Mouse (Mus musculus) cerebellum, adult 8-10 months (tissue): ENCODE measurements around the gene Gm20388.
"Not testable (repeated sequence)": the region's sequence is repeated elsewhere in the genome, so short reads cannot be mapped to it uniquely, and the experiment has no call there.

Experiments
- DNase-seq: peaks from one replicate; pipeline ENCODE4 v3.0.0; 2022

Gm20388 gene

DNA sequence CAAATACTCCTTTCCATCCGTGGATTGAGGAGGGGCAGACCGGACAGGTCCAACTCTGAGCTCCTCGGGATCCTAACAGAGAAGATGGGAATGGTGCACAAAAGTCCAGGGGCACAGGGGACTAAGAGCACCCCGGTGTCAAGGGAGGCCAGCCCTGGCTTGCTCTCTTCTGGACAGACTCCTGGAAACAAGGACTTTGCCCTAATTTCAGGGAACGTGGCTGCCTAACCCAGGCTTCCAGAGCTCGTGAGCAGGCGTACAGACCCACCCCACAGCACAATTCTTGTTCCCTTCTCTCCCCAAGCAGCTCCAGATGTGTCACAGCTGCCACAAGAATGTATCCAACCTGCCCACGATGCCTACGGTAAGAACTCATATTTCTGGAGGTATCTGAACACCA is 2715.2 kb downstream of the Gm20388 start:
- DNase-seq: no peak

GRCm38 (mm10) chr8:122626896-122627295 is 2716.3 kb downstream of the Gm20388 start:
- no peak for DNase-seq

GRCm38 (mm10) chr8:122629388-122629787 is 2718.7 kb downstream of the Gm20388 start:
- DNase-seq: no peak

DNA sequence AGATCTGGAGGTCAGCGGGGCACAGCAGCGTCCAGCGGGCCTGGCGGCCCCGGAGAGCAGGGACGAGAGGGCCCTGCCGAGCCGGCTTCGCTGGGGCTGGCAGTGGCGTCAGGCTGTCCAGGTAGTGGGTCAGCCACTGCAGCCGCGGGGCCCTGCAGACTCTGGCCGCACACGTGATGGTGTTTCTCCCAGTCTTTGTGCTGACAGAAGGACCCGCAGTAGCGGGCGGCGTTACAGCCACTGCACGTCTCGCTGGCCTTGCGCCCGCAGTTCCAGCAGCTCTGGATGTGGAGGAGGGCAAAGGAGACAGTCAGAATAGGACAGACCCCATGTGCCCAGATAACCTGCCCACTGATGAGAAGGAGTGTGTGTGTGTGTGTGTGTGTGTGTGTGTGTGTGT is 2720.1 kb downstream of the Gm20388 start:
- DNase-seq: no peak

GRCm38 (mm10) chr8:122632134-122632533 is 2721.5 kb downstream of the Gm20388 start:
- not testable (repeated sequence) for DNase-seq

GRCm38 (mm10) chr8:122633205-122633604 is 2722.6 kb downstream of the Gm20388 start:
- DNase-seq: peak; percentile 39

- DNase-seq: no peak
Measured at GRCm38 (mm10) chr8:122635878-122636802, 2725.5 kb downstream of the Gm20388 start.

GRCm38 (mm10) chr8:122636803-122637175 is 2726.1 kb downstream of the Gm20388 start:
- DNase-seq: no peak

DNA sequence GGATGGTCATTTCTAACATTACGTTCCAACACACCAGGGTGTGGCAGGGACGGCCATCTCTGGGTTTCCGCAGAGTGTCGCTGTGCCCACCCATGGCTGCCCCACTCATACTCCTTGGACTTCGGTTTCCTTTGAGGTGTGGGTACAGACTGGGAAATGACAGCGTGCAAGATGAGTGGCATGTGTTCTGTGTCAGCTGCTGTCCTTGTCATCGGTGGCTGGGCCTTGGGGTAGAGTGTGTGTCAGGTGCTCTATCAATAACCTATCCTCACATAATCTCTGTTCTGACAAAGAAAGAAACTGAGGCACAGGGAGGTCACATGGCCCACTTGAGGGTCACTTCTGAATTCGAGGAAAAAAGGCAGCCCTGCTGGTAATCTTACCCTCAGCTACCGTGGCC is 2726.6 kb downstream of the Gm20388 start:
- no peak for DNase-seq

DNA sequence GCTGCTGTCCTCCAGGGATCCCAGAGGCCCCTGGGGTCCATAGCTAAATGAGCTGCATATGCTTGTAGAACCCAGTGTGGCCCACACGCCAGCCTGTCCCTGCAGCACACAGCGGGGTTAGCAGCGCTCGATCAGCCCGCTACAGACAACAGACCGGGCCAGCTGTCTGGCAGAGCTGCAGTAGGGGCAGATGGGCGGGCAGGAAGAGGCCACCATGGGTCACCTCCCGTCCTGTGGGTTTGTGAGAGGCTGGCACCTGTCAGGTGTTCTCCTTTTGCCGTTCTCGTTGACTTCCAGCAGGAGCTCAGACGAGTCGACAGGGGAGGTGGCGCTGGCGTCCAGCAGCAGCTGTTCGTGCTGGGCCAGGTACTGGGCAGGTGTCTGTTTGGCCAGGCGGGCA is 2728.0 kb downstream of the Gm20388 start:
- peak; percentile 57 for DNase-seq

GRCm38 (mm10) chr8:122639521-122640248 is 2729.0 kb downstream of the Gm20388 start:
- DNase-seq: peak; percentile 67

GRCm38 (mm10) chr8:122640825-122641224 is 2730.2 kb downstream of the Gm20388 start:
- no peak for DNase-seq

DNA sequence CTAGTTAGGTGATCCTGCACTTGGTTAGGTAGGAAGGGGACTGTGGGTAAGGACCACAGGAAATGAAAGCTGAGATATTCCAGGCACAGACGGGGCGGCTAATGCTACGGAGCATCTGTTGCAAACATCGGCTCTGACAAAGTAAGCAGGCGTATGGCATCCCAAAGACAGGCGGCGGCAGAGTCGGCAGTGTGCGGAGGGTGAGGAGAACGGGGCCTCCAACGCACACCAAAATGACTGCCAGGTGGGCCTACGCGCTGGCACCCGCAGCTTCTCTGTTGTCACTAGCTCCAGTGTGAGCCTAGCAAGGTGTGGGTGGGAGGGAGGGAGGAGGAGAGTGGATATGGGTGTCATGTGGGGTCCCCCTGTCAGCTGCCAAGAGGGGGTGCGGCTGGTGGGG is 2730.8 kb downstream of the Gm20388 start:
- DNase-seq: no peak

- peak; percentile 53 for DNase-seq
Measured at GRCm38 (mm10) chr8:122642071-122642470, 2731.4 kb downstream of the Gm20388 start.

DNA sequence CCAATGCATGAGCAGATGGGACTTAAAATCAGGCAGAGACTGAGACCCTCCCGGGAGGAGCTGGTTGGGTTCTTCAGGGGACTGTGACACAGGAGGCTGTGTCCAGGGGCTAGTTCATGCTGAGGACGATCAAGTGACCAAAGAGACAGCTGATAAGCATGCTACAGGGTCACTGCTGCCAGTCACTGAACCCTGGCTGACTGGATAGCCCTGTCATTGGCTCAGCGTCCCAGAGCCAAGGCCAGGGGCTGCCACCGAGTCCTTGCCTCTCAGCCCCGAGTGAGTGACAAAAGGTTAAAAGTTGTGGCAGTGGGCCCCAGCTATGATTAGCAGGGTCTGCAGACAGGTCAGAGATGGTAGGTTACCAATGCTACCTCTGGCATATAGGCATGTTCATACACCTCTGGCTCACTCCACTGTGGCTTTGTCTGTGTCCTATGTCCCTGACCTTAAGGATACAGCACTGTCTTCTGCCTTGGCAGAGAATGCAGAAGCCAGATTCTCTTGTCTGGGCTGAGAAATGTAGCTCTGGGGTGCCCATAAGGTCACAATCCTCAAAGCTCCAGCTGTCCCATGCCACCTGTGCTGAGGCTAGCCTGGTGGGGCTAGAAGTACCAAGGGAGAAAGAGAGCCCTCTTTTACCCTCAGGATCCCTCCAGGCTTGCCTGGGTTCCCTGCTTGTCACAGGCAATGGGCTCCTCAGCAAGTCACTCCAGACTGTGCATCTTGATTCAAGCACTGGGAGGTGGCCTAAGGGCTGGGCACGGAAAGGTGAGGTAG is 2733.7 kb downstream of the Gm20388 start:
- no peak for DNase-seq

DNA sequence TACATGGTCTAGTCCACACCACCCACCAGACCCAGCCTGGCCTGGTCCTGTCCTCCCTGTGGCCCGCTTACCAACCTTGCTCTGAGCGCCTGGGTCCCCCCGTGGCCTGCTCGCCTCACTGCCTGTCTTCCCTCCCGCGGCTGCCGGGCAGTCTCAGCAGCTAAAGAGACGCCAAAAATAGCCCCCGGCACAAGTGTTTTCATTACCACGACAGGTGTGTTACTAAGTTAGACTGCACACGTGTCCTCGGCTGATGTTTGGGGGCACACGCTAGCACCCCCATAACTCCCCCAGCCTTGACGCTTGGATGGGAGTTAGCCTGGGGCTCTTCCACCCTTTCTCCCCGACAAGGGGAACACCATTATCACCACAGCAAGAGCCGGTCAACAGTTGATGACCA is 2735.7 kb downstream of the Gm20388 start:
- DNase-seq: no peak

DNA sequence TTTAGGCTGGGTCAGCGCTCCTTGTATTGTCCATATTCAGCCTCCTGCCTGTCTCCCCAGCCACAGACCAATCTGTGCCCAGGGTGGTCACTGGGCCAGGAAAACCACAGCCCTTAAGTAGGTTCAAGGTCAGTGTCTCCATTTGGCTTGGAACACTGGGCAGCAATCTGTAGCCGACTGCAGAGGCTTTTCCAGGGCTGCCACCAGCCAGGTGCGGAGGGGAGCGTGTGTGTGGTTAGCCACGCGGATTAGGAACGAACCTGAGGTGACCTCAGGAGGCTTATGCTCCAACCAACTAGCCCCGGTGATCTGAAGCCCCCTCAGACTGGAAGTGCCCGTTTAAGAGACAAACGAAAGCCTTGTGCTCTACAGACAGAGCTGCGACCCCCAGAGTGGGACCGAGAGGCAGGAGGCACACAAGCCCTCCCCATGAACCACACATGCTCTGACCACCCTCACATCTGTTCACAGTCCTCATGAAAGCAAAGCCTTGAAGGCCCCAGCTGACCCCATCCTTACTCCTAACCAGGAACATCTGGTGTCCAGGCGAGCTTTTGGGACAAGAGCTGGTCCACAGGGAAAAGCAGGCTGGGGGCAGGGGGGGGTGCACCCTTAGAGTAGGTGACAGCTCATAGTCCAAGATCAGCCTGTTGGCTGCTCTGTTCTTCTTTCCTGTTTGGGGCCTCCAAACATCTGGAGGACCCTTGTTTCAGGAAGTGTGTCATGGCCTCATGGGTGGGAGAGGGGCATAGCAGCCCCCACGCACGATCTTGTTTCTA is 2737.7 kb downstream of the Gm20388 start:
- no peak for DNase-seq

DNA sequence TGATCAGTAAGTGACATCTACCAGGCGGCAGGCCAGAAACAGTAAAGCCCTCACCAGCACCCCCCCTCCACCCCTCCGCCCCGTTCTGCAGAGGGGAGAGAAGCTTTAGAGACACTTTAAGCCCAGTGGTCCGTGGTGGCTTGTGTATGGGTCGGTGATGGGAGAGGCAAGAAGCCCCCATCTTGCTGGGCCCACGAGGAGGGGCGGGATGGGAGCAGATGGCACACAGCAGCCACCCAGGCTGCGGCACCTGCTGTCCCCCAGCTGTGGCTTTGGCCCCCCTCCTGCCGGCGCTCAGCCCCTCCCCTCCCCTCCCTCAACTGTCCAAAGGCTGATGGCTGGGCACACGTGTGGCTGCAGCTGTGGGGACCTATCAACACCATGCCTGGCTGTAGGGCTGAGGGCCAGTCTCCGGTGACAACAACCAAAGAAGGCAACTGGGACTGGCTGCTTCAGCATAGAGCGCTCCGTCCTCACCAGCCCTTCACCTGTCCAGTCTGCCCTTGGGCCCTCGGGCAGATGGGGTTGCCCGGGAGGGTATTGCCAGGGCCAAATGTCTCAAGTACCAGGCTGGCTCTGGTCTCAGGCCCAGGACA is 2740.8 kb downstream of the Gm20388 start:
- DNase-seq: no peak

GRCm38 (mm10) chr8:122652643-122653042 is 2742.0 kb downstream of the Gm20388 start:
- no peak for DNase-seq

GRCm38 (mm10) chr8:122654768-122655167 is 2744.1 kb downstream of the Gm20388 start:
- no peak for DNase-seq

- no peak for DNase-seq
Measured at GRCm38 (mm10) chr8:122656056-122656999, 2745.7 kb downstream of the Gm20388 start.
